Mouse (Mus musculus): Measurements from ENCODE around the gene Rsph3a. TPM values are rescaled to one million over a fixed set of nuclear protein-coding genes. Genes with fewer than 3 reads are reported as not detected.
A peak's percentile ranks its signal among the peaks of the same experiment; 100 is the strongest.
"Not testable (repeated sequence)": the region's sequence is repeated elsewhere in the genome, so short reads cannot be mapped to it uniquely, and the experiment has no call there.

The Rsph3a gene
- total RNA-seq, 1 experiment from 2014 or later, result 32.4 TPM

GRCm38 (mm10) chr17:7927582-7928535 lies 17.6 kb upstream of the Rsph3a start:
- ATAC-seq (replicated peaks; ENCODE audit: low read depth, poor library complexity, severe bottlenecking), result peak; percentile 69

- ATAC-seq (replicated peaks; ENCODE audit: low read depth, poor library complexity, severe bottlenecking), result no peak
Measured at GRCm38 (mm10) chr17:7928662-7929061, 16.8 kb upstream of the Rsph3a start.

- ATAC-seq (replicated peaks; ENCODE audit: low read depth, poor library complexity, severe bottlenecking), result no peak
Measured at GRCm38 (mm10) chr17:7929279-7929678, 16.1 kb upstream of the Rsph3a start.

DNA sequence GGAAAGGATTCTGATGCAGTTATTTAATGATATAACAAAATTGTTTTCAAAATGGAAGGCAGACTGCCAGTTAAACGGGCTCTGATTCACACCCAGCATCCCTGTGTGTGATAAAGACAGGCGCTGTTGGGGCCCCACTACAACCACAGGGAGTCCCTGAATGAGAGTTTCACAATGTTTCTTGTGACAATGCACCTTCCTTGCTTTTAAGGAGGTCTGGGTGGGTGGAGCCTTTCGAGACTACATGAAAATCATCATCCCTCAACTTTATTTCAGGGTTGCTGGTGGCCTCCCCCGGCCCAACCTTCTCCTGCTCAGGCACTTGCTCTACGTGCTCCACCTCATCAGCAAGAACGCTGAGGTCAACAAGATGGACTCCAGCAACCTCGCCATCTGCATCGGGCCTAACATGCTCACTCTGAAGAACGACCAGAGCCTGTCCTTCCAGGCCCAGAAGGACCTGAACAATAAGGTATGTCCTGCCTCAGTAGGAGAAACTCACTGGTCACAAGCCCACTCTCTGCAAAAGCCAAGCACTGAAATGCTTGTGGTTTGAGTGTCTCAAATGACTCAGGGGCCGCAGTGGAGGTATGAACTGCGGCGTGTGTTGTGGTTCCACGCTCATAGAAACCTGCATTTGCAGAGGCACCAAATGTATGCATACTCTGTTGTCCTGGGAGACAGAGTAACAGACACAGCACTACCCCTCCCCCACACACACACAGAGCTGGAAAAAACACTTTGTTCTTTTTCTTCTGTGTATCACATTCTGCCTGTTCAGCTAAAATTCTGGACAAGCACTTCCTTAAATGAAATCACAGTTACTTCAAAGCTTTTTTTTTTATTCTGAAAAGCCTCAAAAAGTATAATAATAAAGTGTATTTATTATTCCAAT lies 14.1 kb upstream of the Rsph3a start:
- no peak for ATAC-seq (replicated peaks; ENCODE audit: low read depth, poor library complexity, severe bottlenecking)

DNA sequence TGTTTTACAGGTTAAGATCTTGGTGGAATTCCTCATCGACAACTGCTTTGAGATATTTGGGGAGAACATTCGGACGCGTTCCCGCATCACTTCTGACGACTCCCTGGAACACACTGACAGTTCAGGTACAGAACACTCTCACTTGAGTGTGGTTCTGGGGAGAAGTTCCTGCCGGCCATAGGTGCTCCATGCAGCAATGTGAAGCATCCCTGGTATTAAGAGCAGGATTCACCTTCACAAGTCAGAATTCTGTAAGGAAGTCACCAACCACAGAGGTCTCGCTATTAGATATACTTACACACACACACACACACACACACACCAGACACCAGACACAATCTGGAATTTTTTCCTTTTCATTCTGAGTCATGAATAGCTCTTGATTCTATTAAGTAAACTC lies 13.3 kb upstream of the Rsph3a start:
- not testable (repeated sequence) for ATAC-seq (replicated peaks; ENCODE audit: low read depth, poor library complexity, severe bottlenecking)

GRCm38 (mm10) chr17:7939640-7940039 lies 5.8 kb upstream of the Rsph3a start:
- peak; percentile 87 for ATAC-seq (replicated peaks; ENCODE audit: low read depth, poor library complexity, severe bottlenecking)

DNA sequence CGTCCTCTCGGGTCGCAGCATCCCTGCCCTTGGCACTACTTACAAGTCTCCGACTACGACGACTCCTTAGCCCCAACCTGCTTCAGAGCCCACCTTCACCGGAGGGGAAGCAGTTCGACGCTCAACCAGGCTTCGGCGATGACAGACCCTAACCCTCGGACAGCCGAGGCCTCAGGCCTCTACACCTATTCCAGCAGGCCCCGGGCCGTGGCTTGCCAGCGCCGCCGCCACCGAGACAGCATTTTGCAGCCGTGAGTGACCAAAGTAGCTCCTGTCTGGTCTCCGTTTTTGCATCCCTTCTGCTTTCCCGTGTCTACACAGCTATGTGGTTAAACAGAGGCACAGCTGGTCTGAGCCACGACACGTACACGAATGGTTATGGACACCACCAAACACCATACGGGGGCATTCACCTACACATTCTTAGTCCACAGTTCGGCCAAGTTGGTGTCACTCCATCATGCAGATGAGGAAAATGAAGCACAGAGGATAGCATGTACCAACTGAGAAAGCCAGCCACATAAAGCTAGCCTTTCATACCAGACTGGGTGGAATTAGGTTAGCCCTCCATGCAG lies 726 bp downstream of the Rsph3a start:
- peak; percentile 26 for ATAC-seq (replicated peaks; ENCODE audit: low read depth, poor library complexity, severe bottlenecking)

DNA sequence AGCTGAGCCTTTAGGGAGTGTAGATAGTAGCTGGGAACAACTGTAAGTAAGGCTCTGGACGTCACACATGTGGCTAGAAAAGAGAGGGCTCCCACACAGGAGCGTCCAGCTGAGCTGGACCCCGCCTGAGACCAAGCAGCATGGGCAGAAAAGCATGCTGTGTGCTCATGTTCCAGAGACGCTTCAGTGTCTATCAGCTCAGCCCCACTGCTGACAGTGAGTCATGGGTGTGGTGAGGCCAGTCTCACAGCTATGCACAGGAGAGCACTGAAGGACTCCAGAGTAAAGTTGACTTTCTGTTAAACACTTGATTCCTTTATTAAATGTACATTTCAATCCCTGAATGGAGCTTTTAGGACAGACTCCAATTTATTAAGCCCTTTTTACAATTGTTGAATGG lies 5.9 kb downstream of the Rsph3a start:
- not testable (repeated sequence) for ATAC-seq (replicated peaks; ENCODE audit: low read depth, poor library complexity, severe bottlenecking)

DNA sequence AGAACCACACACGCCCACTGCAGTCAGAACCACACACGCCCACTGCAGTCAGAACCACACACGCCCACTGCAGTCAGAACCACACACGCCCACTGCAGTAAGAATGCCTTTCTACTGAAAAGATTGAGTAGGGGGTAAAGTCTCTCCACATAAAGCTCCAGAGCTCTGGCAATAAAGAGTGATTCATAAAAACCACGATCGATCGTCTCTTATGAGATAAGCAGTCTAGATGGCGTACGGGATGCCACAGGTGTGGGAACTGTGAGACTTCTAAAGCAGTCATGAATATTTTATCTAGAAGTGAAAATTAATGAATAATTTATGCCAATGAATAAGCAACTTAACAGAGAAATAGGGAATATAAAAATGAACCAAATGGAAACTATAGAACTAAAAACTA lies 11.8 kb downstream of the Rsph3a start:
- not testable (repeated sequence) for ATAC-seq (replicated peaks; ENCODE audit: low read depth, poor library complexity, severe bottlenecking)

DNA sequence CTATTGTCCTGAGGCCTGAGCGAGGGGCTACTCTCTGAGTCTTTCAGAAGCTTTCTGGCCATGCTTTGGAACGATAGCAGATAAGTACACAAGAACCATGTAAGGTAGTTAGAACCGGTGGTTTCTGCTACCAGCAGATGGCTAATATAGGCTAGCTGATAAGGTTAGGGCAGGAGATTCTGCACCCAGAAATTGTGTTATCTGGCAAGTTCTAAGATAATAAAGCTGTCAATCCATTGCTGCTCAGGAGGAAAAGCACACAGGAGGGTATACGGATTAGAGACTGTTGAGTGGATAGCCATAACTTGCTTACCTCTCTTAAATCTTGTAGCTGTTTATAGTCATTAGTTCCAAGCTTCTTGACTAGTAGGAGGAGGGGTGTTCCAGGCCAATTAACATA lies 17.9 kb downstream of the Rsph3a start:
- peak; percentile 52 for ATAC-seq (replicated peaks; ENCODE audit: low read depth, poor library complexity, severe bottlenecking)

- peak; percentile 64 for ATAC-seq (replicated peaks; ENCODE audit: low read depth, poor library complexity, severe bottlenecking)
Measured at GRCm38 (mm10) chr17:7964398-7964797, 19.0 kb downstream of the Rsph3a start.

DNA sequence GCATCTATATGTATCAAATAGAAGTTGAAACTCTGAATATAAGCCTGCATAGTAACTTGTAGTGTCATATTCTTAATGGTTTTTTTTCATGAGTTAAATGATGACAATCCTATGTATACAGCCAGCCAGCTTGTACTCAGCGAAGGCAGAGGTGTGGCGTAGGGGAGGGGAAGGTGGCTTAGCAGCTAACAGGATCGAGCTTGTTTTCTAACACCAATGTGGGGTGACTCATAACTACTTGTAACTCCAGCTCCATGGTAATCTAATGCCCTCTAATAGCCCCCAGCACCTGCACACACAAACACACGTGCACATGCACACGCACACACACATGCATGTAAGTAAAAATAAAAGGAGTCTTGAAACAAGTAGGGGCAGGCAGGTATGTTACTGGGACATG lies 23.1 kb downstream of the Rsph3a start:
- not testable (repeated sequence) for ATAC-seq (replicated peaks; ENCODE audit: low read depth, poor library complexity, severe bottlenecking)

DNA sequence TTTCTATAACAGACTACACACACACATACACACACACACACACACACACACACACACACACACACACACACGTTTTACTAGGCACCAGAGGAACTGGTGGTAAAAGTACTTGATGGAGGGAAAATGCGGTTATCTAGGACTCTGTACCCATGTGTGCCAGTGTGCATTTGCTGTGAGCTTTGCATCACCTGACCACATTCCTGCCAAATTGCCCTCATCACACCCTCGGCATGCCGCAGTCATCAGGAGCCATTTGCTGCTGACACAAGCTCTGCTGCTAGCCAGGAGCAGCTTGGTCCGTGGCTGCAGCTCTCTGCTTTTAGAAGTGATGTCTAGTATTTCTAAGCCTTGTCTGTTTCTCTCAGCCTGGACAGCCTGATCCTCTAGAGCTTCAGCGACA lies 24.4 kb downstream of the Rsph3a start:
- ATAC-seq (replicated peaks; ENCODE audit: low read depth, poor library complexity, severe bottlenecking), result not testable (repeated sequence)

- ATAC-seq (replicated peaks; ENCODE audit: low read depth, poor library complexity, severe bottlenecking), result peak; percentile 91
Measured at GRCm38 (mm10) chr17:7983484-7983883, 38.1 kb downstream of the Rsph3a start.

DNA sequence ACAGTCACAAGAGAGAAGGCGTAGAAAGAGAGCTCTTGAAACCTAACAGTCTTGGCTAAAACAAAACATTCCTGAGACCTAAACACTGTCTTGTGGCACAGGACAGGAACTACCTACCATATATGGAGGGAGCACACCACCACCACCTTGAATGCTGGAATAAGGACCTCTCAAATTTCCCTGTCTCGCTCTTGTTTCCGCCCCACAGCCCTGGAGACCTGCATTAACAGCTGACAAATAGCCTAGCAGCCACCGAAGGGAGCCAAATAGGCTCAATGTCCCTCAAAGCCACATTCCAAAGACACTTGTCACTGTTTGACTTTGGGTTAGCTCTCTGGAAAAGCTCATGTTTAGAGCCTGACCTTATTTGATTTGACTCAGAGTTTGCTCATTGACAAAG lies 40.2 kb downstream of the Rsph3a start:
- ATAC-seq (replicated peaks; ENCODE audit: low read depth, poor library complexity, severe bottlenecking), result not testable (repeated sequence)

DNA sequence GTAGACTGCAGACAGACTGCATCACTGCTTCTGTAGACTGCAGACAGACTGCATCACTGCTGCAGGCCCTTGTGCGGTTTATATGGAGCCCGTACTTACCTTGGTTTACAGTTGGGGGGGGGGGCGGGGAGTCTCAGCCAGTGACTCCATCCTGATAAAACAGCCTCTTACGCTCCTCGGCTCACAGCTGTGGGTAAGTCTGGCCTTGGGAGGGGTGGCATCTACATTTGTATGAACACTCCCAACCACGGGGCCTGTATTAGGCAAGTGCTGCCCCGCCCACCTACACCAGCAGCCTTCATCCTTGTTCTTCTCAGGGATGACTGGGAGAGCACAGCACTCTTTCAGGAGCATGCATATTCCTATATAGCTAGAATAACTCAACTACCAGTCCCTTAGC lies 41.6 kb downstream of the Rsph3a start:
- ATAC-seq (replicated peaks; ENCODE audit: low read depth, poor library complexity, severe bottlenecking), result not testable (repeated sequence)

DNA sequence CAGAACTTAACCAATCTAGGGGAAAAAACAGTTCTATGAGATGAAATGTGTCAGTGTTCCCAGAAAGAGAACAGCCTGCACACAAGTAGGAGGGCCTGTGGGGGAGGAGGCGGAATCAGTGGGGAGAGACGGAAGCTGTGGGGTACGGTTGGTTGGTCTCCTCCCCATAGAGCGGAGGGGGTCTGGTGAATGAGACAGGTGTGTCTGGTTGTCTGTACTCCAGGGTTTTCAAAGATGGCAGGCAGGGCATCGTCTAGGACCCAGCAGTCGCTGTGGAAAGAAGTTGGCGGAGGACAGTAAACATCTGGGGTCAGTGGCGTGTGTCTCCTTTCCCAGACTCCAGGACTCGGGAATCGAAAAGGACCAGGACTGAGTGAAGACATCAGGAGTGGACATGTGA lies 57.8 kb downstream of the Rsph3a start:
- not testable (repeated sequence) for ATAC-seq (replicated peaks; ENCODE audit: low read depth, poor library complexity, severe bottlenecking)

DNA sequence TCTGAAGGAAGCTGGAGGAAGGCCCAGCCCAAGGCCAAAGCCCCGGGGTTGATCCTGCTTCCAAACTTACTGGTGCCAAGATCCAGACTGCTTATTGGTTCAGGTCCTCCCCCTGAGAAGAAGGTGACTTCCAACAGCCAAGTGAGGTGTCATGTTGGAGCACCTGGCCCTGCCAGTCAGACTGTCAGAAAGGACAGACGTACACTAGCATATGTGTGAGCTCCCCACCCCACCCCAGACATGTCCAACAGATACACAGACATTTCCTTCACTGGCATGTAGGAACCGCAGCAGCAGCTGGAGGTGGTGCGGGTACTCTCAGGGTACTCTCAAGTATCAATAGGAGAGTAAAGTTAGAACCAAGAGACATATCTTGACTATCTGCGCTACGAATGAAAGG lies 61.4 kb downstream of the Rsph3a start:
- not testable (repeated sequence) for ATAC-seq (replicated peaks; ENCODE audit: low read depth, poor library complexity, severe bottlenecking)

DNA sequence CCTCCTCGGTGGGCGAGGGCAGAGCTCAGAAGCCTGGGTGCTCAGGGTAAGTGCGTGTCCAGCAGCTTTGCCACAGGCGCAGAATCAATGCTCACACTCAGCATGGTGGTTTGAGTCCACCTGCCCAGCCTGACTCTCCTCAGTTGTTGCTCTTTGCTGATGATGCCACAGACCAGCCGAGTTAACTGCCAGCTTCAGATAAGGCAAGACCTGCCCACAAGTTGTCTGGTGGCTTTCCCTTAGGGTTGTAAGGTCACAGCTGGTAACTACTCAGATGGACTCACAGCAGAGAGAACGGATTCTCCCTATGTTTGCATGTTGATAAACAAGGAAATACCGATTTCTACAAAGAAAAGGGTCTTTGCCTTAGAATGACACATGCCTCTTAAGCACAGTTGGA lies 64.2 kb downstream of the Rsph3a start:
- ATAC-seq (replicated peaks; ENCODE audit: low read depth, poor library complexity, severe bottlenecking), result peak; percentile 76

GRCm38 (mm10) chr17:8013974-8014373 lies 68.6 kb downstream of the Rsph3a start:
- ATAC-seq (replicated peaks; ENCODE audit: low read depth, poor library complexity, severe bottlenecking), result peak; percentile 80
